Mouse (Mus musculus) thymus, postnatal 0 days (tissue): ENCODE results near the gene Myo1h. TPM values are rescaled to one million over a fixed set of nuclear protein-coding genes. Genes with fewer than 3 reads are reported as not detected.

Experiments used
- DNase-seq: peaks from one replicate; pipeline ENCODE4 v3.0.0-alpha.2; 2015; ENCODE audit warnings: low spot score
- polyA plus RNA-seq: library from polyadenylated mRNA; unstranded; fragments of >200 nt; fragmentation: Nextera tagmentation; extraction: Ambion mirVana; gene quantifications from 2 replicates; pipeline ENCODE4 v1.2.1, GENCODE M21; 2015

Myo1h gene
- polyA plus RNA-seq: 0.27 and 0.55 TPM in 2 replicates

DNA sequence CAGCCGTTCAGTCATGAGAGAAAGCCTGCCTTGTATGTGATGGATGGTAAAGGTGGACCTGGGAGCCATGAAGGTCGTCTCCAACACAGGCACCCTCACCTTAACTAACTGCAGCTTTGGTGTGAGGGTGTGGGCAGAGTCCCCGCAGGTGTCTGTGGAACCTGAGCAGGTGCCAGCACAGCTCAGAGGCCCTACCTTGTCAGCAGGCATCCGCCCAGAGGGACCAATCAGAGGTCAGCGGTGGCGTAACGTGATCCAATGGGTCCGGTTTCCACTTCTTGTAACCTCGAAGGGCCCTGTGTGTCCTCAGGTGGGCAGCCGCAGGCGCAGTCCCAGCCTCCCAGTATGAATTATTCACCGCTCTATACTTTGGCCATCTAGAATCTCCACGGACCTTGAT, at the start of gene Myo1h:
TSS of gene Myo1h (plus strand) at position 293 of the 400 bp plus-strand sequence.
- no peak for DNase-seq

DNA sequence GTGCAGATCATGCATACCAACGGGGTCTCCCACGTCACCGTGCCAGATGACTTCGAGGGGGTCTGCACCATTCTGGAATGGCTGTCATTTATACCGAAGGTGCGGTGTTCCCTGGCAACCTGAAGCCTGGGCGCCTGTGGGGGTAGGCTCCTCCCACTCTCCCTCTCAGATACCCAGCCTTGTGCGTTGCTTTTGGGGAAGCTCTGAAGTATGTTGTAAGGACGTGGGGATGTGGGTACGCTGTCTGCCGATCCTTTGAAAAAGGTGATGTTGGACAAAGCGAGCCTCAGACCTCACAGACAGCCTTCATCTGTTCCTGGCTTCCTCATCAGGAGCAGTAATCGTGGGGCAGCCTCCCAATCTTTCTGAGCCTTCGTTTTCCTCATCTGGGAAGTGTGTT, 49.2 kb upstream of the Myo1h start:
- no peak for DNase-seq

DNA sequence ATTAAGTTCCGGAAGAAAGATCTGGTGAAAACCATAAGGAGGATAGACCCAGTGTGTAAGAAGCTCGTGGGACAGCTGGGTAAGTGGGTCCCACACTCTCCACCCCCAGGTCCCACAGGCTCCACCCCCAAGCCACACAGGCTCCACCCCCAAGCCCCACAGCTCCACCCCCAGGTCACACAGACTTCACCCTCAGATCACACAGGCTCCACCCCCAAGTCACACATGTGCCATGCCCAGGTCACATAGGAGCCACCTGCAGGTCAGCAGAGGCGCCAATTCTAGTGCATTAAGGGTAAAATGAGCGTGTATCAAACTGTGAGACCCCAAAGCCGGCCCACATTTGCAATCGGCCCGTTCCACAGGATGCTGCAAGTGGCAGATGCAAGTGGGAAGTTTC, 42.5 kb upstream of the Myo1h start:
- DNase-seq: no peak

DNA sequence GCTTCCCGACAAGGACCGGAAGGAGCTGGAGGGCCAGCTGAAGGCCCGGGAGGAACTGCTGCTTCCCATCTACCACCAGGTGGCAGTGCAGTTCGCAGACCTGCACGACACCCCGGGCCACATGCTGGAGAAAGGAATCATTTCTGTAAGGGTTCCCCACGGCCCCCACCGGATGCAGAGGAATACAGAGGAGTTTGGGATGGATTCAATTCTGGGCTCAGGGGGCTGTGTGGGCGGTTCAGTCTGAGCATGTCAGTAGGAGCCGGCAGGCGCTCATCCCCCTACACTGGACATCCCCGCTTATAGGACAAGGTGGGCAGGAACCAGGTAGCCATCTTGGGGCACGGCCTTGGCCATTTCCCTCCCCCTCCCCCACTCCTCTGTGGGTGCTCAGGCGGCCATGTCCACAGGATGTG, 40.8 kb upstream of the Myo1h start:
- DNase-seq: peak; percentile 77

DNA sequence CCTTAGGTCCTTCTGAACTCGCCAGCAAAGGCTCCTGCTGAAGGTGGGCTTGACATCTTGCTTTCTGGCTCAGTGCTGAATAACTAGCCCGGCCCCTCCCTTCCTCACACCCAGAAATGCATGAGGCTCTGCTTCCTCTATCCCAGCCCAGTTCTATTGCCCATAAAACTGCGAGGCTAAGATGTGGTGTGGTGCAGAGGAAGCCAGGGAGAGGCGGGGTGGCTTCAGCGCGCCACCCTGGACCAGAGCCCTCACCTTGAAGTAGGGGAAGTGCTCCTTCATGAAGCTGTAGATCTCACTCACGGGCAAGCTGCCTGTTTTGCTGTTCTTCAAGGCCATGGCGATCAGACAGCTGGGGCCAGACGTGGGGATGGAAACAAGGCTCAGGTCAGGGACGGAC, 29.5 kb upstream of the Myo1h start:
- DNase-seq: no peak

DNA sequence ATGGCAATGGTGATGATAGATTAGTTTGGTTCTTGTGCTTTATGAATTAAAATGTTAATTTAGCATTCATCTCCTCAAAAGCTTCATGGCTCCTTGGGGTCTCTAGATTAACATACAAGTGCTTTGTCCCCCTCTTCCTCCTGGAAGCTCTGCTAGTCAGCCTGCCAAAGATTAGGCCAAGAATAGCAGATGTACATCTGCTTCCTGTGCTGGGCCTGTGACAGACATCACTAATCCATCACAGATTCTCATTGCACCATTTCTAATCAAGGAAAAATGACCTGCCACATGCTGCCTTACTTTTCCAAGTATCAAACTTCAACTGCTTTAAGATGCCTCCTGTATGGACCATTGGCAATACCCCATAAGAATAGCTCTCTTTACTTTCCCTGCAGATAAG, 27.5 kb upstream of the Myo1h start:
- DNase-seq: no peak

DNA sequence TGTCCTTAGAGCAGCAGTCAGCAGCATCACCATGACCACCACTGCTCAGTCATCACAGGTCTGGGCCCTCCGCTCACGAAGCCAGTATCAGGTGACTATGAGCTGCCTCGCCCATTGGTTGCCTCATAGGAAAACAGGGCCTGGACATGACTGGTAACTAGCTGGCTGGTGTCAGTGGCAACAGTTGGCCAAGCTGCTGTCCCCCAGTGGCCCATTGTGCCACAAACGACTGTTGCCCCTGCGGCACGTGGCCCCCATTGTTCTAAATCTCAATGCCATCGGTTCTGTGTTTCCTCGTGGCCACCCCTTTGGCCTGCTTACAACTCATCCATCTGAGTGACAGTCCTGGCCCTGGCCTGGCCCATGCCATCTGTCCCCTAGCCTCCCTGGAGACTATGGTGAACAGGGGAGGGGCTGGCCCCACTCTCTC, 24.9 kb upstream of the Myo1h start:
- no peak for DNase-seq

DNA sequence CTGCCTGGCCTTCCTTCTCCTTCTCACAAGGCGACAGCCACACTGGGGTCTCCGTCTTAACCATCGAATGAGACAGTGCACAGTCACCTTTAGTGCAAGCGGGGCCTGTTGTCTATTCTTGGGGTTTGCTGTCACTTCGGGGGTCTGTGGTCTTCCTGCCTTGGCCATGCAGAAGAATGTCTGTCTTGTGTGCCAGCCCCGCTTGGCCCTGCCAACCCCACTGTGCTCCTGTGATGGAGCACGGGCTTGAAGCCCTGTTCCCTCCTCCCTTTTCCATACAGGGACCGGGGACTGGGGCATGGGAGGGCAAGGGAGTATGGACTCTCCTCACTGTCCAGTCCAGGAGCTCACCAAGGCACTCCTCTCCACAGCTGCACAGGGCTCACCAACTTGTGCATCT, 24.2 kb upstream of the Myo1h start:
- DNase-seq: no peak

DNA sequence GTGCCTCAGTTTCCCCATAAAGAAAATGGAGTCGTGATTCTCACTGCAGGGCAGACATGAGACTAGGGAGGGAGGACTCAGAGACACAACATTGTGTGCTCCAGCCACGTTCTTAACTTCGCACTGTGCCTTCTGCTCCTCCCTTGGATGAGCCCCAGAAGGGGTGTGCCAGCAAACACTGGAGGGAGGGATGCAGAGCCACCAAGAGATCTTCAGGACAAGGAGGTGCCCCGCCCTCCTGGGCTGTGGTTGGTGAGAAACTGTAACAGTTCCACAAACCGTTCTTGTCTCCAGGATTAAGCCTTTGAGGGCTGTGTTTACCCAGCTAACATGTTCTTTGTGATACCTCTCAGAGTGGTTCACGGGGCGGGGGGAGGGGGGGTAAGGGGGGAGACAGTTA, 20.3 kb upstream of the Myo1h start:
- DNase-seq: no peak

DNA sequence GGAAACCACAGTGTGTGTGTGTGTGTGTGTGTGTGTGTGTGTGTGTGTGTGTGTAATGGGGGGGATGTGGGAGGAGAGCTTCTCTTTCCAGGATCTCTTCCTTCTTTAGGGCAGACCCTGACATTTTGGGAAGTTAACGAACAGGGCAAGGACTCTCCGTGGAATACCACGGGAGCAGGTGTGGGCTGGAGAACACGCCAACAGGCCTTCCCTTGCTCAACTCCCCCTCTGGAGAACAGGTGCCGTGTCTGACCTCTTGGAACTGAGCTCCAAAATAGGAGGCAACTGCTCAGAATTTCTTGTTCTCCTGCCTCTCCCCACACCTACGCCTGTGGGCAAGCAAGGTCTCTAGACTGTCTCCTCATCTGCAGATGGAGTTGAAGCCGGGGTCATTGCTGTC, 19.5 kb upstream of the Myo1h start:
- no peak for DNase-seq

DNA sequence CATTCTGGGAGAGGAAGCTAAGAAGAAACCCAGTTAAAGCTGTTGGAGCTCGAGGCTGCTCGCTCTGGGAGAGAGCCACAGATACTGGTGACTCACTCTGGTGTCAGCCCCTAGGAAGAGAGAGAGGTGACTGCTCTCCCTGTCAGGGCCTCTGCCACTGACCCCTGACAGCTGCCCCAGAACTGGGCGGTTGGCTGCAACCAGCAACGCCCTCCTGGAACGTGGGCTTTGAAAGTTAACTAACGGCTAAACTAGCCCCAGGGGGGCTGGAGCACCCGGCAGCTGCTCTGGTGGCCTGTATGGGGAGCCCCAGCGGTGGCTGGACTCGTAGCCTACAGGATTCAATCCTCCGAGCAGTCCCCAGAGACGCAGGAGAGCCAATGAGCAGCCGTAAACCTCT, 19.0 kb upstream of the Myo1h start:
- no peak for DNase-seq

DNA sequence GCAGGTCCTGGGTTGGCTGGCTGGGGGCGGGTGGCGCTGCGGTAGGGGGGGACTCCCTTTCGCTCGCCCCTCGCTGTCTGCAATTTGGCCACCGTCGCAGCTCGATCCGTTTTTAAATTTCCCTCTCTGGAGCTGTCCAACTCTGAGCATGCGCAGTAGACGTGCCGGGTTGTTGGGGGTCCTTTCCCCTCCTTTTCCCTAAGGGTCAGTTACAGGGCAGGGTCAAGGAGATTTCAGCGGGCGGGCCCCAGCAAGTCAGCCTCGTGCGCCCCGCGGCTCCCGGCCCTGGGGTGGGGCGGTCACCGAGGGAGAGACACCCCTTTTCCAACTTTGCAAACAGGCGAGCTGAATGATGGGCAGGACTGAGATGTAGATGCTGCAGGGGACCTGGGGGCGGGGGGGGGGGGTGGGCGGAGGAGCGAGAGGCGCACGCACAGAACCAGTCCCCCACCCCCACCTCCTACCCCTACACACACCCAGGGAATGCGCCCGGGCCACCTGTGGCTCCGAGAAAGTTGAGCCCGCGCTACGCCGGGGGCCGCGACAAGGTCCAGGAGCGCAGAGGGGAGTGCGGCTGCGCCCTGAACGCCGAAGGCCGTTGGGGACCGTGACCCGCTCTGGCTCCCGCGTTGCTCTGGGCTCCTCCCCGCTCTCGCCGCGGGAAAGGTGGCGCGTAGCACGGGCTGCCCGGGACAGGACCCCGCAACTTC, 15.1 kb upstream of the Myo1h start, which contains the start of gene Foxn4:
TSS of gene Foxn4 (minus strand) at position 115 of the 710 bp plus-strand sequence.
- no peak for DNase-seq

DNA sequence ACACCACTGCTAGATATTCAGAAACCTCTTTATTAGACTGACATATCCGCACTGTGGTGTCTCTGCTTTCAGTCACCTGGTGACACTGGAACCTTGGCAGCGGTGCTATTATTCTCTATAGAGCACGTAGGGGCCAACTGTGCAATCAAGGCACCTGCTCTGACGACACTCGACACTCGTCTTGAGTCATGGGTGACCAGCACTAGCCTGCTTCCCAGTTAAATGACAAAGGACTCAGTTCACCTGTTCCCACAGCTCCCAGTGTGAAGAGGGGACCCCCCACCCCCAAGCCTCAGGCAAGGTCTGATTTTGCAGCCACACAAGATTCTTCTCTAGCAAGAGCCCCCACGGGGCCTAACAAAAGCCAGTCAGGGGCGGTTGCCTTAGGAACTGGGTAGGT, 13.6 kb upstream of the Myo1h start:
- no peak for DNase-seq

DNA sequence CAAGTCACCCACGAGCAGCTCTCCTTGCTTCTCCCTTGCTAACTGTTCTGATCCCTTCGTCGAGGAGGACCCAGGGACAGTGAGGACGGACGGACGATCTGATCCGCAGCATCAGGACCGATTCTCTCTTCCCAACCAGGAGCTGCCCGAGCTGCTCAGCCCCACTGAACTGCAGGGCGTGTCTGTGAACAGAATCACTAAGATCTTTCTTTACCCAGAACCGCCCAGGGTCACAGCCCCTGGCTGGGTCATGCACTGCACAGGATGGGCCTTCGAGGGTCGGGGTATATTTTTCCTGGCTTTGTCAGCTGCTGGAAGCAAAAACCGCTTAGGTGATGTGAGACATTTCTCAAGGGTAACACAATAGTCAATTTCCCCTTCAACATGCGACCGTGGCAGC, 13.0 kb upstream of the Myo1h start:
- no peak for DNase-seq

DNA sequence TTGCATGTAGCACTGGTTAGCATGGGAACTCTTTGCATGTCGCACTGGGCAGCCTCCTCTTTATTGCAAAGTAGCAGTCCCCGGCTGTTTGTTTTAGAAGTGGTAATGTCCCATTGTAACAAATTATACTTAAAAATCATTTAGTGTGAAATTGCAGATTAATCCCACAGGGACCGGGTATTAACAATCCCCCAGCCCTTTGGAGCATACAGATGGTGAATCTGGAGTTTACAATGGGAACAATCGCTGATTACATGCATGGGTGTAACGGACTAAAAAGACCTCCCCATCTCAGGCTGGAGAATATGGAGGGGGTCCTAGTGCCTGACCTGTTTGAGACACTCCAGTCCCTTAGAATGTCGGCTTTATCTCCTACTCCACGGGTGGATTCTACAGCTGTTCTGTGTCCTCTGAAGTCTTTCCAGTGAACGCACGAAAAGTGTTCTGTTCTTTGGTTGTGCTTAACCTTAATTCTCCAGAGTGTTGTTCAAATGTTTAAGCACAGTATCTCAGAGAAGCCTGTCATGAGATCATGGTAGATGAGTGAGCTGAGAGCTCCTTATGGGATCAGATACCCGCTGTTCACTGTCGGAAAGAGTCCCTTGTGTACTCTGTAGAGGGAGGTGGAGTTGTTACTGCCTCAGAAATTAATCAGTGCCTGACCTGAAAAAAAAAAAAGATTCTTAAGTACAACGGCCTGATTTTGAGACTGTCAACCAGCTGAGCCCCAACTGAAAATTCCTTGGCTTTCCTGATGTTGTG, 9.4 kb upstream of the Myo1h start:
- DNase-seq: no peak

DNA sequence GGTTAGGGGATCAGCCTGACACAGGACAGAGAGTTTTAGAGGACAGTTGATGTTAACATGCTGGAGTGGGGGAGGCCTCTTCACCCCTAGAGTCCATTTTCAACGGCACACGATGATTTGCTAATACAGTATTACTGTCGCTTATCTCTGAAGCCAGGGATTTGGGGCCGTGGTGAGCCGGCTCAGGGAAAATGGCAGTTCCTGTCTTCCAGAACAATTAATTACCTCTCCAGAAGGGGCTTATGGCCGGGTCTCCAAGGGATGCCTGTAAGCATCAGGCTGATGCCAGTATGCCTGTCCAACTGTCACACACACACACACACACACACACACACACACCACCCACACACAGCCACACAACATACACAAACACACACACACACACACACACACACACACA, 6.6 kb upstream of the Myo1h start:
- DNase-seq: no peak

DNA sequence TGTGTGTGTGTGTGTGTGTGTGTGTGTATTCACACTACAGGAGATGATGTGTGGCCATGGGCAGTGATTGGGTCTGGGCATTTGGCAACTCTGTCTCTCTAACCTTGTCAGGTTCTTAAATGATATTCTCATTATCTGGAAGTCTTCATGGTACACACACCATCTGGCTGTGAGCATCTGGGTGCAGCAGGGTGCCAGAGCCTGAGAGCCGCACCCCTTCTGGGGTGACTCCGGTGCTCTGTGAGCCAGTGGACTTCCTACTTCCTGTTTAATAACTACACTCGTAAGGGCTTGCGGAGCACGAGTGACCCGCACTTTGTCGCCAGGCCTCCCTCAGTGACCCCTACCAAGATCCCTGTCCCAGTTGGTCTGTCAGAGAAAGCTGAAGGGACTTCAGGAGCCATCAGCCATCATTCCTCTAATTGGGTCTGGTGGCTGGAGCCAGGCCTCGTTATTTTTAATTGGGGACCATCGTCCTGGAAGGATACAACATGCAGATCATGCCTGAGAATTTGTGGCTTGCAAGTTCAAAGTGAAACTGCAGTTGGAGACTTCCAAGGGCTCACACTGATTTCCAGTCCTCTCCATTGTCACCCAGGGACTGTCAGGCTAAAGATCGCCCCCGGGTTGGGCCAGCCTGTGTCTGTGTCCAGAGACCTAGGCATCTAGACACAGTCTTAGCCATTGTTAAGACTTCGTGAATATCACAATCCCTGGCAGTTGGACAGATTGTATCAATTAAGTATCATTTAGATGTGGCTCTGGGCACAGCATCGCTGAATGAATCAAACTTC, 4.2 kb upstream of the Myo1h start:
- no peak for DNase-seq

DNA sequence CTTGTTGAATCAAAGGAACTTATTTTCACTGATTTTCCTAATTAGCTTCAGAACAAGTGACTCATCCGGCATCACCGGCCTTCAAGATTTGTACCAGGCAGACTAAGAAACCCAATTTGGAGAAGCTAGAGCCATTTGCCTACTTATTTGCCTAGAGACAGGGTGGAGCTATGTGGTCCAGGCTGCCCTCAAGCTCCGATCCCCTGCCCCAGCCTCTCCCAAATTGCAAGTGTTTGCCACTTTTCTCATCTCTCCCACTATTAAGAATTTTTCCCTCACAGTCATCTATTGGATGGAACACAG, 3.6 kb upstream of the Myo1h start:
- no peak for DNase-seq

DNA sequence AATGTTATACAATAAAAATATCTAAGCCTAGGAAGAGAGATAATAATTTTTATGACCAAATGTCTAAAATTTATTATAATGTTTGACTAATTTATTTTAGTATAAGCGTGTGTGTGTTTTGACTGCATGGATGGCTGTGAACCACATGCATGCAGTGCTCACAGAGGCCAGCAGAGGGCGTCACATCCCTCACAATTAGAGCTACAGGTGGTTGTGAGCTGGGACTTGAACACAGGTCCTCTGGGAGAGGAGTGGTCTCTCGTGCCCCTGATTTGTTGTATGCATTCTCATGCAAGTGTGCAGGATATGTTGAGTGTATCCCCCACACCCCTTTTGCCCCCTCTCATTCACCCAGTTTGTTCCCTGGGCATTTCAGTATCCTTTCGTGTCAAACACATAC, 2.9 kb upstream of the Myo1h start:
- no peak for DNase-seq

DNA sequence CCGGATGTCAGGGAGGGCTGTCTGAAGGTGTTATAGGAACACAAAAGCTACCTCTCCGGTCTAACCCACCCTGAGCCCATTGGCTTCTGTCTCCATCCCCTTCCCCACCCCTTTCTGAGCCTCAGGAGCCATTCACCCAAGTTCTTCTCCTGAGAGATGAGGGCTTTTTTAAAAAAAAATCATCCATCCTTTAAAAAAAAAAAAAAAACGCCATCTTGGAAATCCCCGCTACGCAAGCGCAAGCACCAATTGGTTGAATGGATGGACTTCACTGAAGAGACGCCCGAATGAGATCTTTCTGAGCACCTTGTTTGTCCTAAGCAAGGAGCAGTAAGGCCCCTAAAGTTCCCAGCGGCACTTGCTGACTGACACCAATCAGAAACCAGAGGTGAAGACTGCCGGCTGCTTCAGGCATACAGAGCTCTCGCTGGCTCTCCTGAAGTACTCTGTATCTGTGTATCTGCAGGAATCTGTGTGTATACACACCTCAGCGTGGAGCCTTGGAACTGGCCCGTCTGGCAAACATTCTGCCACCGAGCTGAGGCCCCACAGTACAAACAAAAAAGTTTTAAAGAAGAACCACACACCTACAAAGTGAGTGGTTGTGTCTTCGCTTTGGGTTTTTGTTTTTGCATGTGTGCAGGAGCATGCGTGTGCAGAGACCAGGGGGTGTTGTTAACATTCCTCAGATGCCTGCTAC, 1.9 kb upstream of the Myo1h start:
- no peak for DNase-seq

DNA sequence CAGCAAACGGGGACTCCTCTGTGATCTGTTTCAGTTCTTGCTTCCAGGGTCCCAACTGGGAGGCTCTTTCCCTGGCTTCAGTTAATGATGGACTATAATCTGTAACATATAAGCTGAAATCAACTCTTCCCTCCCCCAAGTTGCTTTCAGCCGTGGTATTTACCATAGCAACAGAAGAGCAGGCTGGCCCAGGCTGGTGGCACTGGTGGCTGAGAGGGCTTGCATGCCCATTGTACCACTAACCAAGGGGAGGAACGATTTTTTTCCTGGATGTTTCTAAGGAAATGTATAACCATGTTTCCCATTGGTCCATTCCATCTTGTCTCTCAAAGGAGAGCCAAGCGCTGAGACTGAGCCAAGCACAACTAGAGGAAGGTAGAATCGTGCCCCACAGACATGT, 570 bp upstream of the Myo1h start:
- no peak for DNase-seq

DNA sequence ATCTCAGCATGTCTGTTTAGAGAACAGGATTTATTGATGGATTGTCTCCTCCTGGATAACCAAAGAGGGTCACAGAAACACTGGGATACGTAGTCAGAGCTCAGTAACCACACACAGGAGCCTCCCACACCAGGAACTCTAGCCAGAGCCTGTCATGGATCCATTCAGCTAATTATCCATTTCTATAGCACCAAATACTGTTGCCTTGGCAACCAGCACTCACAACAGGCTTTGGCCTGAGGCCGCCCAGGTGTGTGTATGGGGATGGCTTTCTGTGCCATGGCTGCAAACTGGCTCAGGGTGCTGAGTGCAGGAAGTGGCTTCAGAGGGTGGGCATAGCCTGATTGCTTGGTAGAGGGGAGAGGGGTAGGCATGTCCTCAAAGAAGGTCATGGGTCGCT, 1.0 kb downstream of the Myo1h start:
- DNase-seq: no peak
